Mouse (Mus musculus): ENCODE data around the gene Adcy10. TPM values are rescaled to one million over a fixed set of nuclear protein-coding genes. Genes with fewer than 3 reads are reported as not detected.

Adcy10 gene
- polyA plus RNA-seq, 1 experiment from 2014 or later, result 0.17 TPM

DNA sequence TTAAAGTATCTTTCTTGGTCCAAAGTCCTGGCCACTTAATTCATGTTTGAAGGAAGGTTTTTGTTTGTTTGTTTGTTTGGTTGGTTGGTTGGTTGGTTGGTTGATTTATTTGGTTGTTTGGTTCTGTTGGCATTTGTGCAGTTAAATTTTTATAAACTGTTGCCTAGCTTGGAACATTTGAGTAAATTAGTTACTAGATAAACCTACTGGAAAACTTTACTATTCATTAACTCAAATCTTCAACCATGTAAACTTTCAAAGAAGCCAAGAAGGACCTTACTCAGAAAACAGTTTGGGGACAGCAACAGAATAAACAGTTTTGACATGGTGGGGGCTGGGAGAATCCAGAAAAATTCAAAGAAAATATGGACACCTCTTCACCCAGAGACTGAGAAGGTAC, 16.0 kb upstream of the Adcy10 start:
- Histone ChIP-seq H3K4me3 (replicated peaks) (no peak overlapping the region), H3K27me3 (no peaks in the 10 kb centered on the region), H3K36me3 (replicated peaks) (no peaks in the 10 kb centered on the region), H3K4me2 (no peak overlapping the region), H3K4me1 (no peaks in the 10 kb centered on the region), H3K9me3 (no peaks in the 10 kb centered on the region), H3K9ac (no peak overlapping the region), H3K27ac (no peak overlapping the region)
- no peak for ATAC-seq (ENCODE audit: low FRiP score)

DNA sequence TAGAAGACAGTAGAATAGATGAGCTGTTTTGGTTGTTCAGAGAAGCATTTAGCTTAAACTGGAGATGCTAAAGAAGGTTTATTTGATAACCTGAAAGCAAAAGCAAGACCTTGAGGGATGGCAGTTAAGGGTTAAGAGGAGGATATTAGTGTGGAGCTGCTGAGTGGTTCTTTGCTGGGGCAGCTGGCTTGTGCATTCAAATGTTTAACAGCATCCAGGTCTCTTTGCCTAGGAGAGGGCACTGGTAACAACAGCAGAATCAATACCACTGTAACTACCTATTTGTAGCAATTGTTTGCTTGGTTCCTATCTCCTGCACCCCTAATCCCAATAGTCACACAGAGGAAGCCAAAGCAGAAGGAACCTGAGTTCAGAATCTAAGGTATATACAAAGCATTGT, 15.3 kb upstream of the Adcy10 start:
- H3K27me3 ChIP-seq, result no peaks in the 10 kb centered on the region
- no peak for ATAC-seq (ENCODE audit: low FRiP score)
- H3K4me3 ChIP-seq (replicated peaks), result no peak overlapping the region
- H3K36me3 ChIP-seq (replicated peaks), result no peaks in the 10 kb centered on the region
- no peaks in the 10 kb centered on the region for H3K9me3 ChIP-seq
- H3K4me1 ChIP-seq, result no peaks in the 10 kb centered on the region
- no peak overlapping the region for H3K27ac ChIP-seq
- H3K4me2 ChIP-seq, result no peak overlapping the region
- no peak overlapping the region for H3K9ac ChIP-seq

DNA sequence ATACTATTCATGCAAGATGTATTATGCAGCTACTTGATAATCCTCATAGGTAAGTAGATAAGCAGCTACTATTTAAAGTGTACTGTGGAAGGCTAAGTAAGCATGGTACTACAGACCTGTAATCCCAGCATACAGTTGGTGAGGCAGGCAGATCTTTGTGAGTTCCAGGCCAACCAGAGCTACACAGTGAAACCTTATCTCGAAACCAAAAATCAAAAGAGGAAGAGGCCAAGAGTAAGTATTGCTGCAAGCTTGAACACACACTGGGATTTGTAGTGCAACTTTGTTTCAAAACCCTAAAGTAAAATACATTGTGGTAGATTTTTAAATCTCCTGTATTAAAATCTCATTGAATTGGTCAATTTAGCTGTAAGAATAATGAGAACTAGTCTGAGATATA, 13.5 kb upstream of the Adcy10 start:
- 87% methylated on average over 1 of the region's 1 CpGs for WGBS
- H3K4me3 ChIP-seq (replicated peaks), result no peak overlapping the region

DNA sequence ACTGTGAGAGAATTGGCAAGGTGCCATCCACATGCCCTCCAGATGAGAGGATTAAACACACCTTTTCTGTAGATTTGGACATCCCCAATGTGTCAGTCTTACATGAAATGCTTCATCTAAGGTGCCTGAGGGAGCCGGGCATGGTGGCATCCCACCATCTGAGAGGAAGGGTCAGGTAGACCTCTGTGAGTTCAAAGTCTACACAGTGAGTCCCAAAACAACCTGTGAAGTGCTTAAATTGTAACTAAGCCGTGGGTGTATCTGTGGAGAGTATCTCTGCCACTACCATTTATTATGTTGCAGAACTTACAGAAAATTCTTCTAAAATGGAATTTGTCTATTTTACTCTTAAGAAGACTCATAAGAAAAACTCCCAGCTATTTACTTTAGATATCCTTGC, 1.1 kb downstream of the Adcy10 start:
- no peak overlapping the region for H3K27ac ChIP-seq
- H3K9ac ChIP-seq, result no peak overlapping the region
- no peak overlapping the region for H3K4me3 ChIP-seq (replicated peaks)
- no peaks in the 10 kb centered on the region for H3K4me1 ChIP-seq
- WGBS, result 86% methylated on average over 2 of the region's 2 CpGs
- no peaks in the 10 kb centered on the region for H3K9me3 ChIP-seq
- H3K36me3 ChIP-seq (replicated peaks), result 0 out of 2 replicates have a peak, but pooled peaks cover 3% of the 10 kb centered on the region
- ATAC-seq (ENCODE audit: low FRiP score), result no peak
- no peaks in the 10 kb centered on the region for H3K27me3 ChIP-seq
- no peak overlapping the region for H3K4me2 ChIP-seq

More for the DNA sequence above, 13.5 kb upstream of the Adcy10 start:
- no peak overlapping the region for H3K4me2 ChIP-seq
- no peaks in the 10 kb centered on the region for H3K36me3 ChIP-seq (replicated peaks)
- no peaks in the 10 kb centered on the region for H3K9me3 ChIP-seq
- no peak for ATAC-seq (ENCODE audit: low FRiP score)
- H3K9ac ChIP-seq, result no peak overlapping the region
- no peak overlapping the region for H3K27ac ChIP-seq
- no peaks in the 10 kb centered on the region for H3K4me1 ChIP-seq
- H3K27me3 ChIP-seq, result no peaks in the 10 kb centered on the region

DNA sequence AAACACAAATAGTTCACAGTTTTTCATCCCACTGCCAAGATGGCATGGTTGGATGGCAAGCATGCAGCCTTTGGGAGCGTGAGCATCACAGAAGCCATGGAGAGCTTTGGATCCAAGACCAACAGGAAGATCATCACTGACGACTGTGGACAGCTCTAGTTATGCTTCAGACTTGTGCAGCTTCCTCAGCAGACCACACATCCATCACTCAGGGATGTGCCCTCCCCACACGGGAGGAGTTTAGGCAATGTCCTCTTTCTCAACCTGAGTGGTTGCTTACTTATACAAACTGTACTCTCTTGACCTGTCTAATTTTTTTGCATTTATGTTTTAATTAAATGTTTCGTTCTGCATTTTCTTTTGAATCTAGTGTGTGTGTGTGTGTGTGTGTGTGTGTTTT, 4.2 kb downstream of the Adcy10 start:
- Histone ChIP-seq H3K36me3 (replicated peaks) (no peaks in the 10 kb centered on the region), H3K27ac (no peak overlapping the region), H3K9me3 (no peaks in the 10 kb centered on the region), H3K4me1 (no peaks in the 10 kb centered on the region), H3K4me2 (no peak overlapping the region), H3K9ac (no peak overlapping the region), H3K27me3 (no peaks in the 10 kb centered on the region), H3K4me3 (replicated peaks) (no peak overlapping the region)
- ATAC-seq (ENCODE audit: low FRiP score), result no peak
- 85% methylated on average over 4 of the region's 4 CpGs for WGBS

DNA sequence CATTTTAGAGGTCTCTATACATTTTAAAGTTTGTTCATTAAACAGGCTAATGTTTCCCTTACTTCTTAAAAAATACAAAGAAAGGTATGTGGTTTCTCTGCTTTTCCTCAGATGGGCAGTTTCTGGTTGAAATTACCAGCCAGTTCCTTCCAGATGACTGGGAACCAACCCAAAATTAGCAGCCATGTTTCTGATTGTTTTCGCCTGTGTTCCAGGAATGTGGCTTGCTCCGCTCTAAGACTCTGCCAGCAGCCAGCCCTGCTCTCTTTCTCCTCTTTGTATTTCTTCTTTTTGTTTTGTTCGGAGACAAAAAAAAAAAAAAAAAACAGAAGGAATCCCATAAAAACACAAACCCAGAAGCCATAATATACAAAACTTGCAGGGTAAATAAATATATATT, 13.9 kb downstream of the Adcy10 start:
- ATAC-seq (ENCODE audit: low FRiP score), result no peak
- no peaks in the 10 kb centered on the region for H3K27me3 ChIP-seq

DNA sequence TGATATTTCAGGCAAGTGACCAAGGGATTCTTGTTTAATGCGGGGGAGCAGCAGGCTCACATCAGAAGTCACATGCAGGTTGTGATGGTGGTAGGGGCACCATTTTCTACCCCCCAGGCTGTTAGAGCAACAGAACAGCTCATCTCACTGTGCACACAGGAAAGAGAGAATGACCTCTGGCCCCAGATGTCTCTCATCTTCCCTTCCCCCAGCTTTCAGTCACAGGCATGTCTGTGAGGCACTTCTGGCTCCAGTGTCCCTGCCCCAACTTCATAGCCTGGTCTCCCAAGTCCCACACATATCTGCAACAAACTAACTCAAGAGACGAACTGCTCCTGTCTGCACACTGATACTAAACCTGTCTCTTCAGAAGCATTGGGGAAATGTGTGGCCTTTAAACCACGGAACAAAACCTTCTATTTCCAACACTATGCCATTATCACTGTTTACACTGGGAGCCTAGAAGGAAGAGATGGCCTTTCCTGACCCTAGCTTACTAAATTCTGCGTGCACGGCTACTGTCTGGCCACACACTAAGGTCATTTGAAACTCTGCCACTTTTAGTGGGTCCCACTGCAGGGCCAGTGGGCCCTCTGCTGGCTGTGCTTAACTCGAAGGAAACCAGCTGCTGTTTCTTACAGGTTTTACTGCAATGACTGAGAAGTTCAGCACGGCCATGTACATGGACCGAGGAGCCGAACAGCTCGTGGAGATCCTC, 18.5 kb downstream of the Adcy10 start:
- H3K4me3 ChIP-seq (replicated peaks), result no peak overlapping the region
- H3K27me3 ChIP-seq, result no peaks in the 10 kb centered on the region
- no peak for ATAC-seq (ENCODE audit: low FRiP score)
- H3K4me1 ChIP-seq, result no peaks in the 10 kb centered on the region
- H3K4me2 ChIP-seq, result no peak overlapping the region
- H3K9me3 ChIP-seq, result no peaks in the 10 kb centered on the region
- no peaks in the 10 kb centered on the region for H3K36me3 ChIP-seq (replicated peaks)
- H3K27ac ChIP-seq, result no peak overlapping the region
- H3K9ac ChIP-seq, result no peak overlapping the region
- 68% methylated on average over 10 of the region's 10 CpGs for whole genome bisulfite sequencing

More for the DNA sequence above, 13.9 kb downstream of the Adcy10 start:
- H3K9me3 ChIP-seq, result no peaks in the 10 kb centered on the region
- H3K27ac ChIP-seq, result no peak overlapping the region
- WGBS, result 51% methylated on average over 3 of the region's 3 CpGs
- H3K4me2 ChIP-seq, result no peak overlapping the region
- no peak overlapping the region for H3K4me3 ChIP-seq (replicated peaks)
- H3K36me3 ChIP-seq (replicated peaks), result no peaks in the 10 kb centered on the region
- no peaks in the 10 kb centered on the region for H3K4me1 ChIP-seq
- no peak overlapping the region for H3K9ac ChIP-seq

DNA sequence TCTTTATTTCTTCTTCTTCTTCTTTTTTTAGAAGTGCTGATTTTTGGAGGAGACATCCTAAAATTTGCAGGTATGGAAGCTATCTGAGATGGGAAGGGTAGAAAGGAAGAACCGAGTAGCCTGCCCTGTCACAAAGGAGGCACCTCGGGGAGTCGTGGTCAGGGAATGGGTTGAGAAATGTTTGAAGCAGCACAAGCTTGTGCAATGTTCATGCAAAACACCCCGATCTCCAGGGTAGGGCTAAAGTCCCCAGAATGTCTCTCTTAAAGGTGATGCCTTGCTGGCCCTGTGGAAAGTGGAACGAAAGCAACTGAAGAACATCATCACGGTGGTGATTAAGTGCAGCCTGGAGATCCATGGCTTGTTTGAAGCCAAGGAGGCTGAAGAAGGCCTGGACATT, 21.3 kb downstream of the Adcy10 start:
- no peak overlapping the region for H3K9ac ChIP-seq
- 86% methylated on average over 6 of the region's 6 CpGs for WGBS
- H3K4me2 ChIP-seq, result no peak overlapping the region
- no peaks in the 10 kb centered on the region for H3K9me3 ChIP-seq
- H3K4me3 ChIP-seq (replicated peaks), result no peak overlapping the region
- no peaks in the 10 kb centered on the region for H3K4me1 ChIP-seq
- no peak overlapping the region for H3K27ac ChIP-seq
- no peaks in the 10 kb centered on the region for H3K27me3 ChIP-seq
- ATAC-seq (ENCODE audit: low FRiP score), result no peak
- H3K36me3 ChIP-seq (replicated peaks), result no peaks in the 10 kb centered on the region

DNA sequence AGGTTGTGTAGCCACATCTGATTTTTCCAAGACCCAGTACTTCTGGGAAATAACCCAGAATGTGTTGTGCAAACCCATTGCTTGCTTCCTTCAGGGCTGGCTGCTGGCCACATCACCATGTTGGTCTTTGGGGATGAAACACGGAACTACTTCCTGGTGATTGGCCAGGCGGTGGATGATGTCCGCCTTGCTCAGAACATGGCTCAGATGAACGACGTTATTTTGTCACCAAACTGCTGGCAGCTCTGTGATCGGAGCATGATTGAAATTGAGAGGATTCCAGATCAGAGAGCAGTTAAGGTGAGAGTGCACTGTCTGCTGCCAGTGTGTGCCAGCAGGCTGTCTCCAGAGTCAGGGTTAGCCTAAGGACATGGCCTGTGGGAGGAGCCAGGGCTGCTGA, 25.2 kb downstream of the Adcy10 start:
- H3K9me3 ChIP-seq, result no peaks in the 10 kb centered on the region
- H3K4me3 ChIP-seq (replicated peaks), result no peak overlapping the region
- H3K4me2 ChIP-seq, result no peak overlapping the region
- no peaks in the 10 kb centered on the region for H3K4me1 ChIP-seq
- ATAC-seq (ENCODE audit: low FRiP score), result no peak
- H3K27ac ChIP-seq, result no peak overlapping the region
- no peak overlapping the region for H3K9ac ChIP-seq
- H3K36me3 ChIP-seq (replicated peaks), result no peaks in the 10 kb centered on the region
- H3K27me3 ChIP-seq, result no peaks in the 10 kb centered on the region
- WGBS, result 94% methylated on average over 6 of the region's 6 CpGs

DNA sequence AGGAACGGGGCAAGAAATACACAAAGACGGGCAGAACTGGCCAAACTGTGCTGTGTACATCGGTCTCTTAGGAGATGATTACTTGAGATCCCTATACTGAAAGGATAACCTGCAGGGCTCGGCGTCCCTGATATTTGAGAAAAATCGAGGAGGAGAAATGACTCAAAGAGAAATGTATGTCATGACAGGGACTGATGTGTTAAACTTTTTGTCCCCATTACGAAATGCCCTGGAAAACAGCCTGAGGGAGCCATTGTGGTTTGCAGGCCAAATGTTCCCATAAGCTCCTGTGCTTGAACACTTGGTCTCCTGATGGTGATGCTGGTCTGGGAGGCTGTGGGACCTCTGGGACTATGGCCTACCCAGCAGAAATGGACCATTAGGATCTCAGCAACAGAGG, 35.7 kb downstream of the Adcy10 start:
- no peak overlapping the region for H3K27ac ChIP-seq
- H3K9me3 ChIP-seq, result no peaks in the 10 kb centered on the region
- H3K4me1 ChIP-seq, result no peaks in the 10 kb centered on the region
- no peak overlapping the region for H3K4me2 ChIP-seq
- no peak for ATAC-seq (ENCODE audit: low FRiP score)
- no peaks in the 10 kb centered on the region for H3K27me3 ChIP-seq
- no peaks in the 10 kb centered on the region for H3K36me3 ChIP-seq (replicated peaks)
- H3K4me3 ChIP-seq (replicated peaks), result no peak overlapping the region
- H3K9ac ChIP-seq, result no peak overlapping the region
- WGBS, result 87% methylated on average over 7 of the region's 7 CpGs

DNA sequence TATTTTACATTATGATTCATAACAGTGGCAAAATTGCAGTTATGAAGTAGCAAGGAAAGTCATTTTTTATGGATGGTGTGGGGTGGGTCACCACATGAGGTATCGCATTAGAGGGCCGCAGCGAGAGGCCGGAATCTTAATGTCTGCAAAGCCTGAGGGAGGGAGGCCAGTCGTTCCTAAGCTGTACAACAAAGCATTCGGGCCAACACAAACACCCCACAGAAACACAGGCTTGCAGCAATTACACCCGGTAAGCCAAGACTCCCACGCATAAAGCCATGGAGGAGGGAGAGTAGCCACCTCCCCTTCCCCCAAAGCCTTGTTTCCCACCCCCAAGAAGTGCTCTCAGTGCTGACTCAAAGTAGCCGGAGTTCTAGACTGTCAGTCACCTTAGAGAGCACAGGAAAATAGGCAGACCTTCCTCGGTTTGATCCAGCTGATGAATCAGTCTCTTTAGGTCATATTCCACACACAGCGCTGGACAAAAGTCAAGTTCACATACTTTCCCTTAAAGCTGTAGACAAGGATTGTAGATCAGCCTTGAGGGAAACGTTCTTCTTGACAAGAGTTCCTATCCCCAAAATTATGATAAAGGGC, 51.2 kb downstream of the Adcy10 start:
- Histone ChIP-seq H3K9ac (no peak overlapping the region), H3K36me3 (replicated peaks) (no peaks in the 10 kb centered on the region), H3K27ac (no peak overlapping the region), H3K27me3 (no peaks in the 10 kb centered on the region), H3K9me3 (no peaks in the 10 kb centered on the region), H3K4me1 (no peaks in the 10 kb centered on the region), H3K4me3 (replicated peaks) (no peak overlapping the region), H3K4me2 (no peak overlapping the region)
- WGBS, result 67% methylated on average over 12 of the region's 12 CpGs
- ATAC-seq (ENCODE audit: low FRiP score), result no peak

DNA sequence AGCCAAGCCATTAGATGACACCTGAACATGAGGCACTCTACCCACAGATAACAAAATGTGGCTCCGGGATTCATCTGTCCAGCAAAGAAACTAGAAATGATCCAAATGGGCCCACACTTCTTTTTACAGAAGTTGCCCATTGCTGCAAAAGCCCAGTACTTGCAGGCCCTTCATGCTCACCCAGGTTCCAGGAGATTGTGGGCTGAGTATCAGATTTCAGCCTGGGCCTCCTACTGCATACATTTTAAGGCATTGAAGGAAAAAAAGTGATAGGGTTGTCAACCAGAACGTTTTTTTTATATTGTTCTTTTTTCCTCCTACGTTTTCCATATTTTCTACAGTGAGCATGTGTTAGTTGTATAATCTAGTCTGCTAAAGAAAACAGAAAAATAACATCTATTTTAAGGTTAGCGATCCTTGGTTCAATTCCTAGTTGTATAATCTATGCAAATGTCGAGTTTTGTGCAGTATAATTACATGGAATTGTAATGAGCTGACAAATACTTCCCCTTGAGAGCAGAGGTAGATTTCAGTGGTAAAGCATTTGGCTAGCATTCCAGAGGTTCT, 52.3 kb downstream of the Adcy10 start:
- Histone ChIP-seq H3K9me3 (no peaks in the 10 kb centered on the region), H3K27ac (no peak overlapping the region), H3K27me3 (no peaks in the 10 kb centered on the region), H3K4me2 (no peak overlapping the region), H3K36me3 (replicated peaks) (no peaks in the 10 kb centered on the region), H3K4me1 (no peaks in the 10 kb centered on the region), H3K9ac (no peak overlapping the region), H3K4me3 (replicated peaks) (no peak overlapping the region)
- WGBS, result 69% methylated on average over 5 of the region's 5 CpGs
- no peak for ATAC-seq (ENCODE audit: low FRiP score)

DNA sequence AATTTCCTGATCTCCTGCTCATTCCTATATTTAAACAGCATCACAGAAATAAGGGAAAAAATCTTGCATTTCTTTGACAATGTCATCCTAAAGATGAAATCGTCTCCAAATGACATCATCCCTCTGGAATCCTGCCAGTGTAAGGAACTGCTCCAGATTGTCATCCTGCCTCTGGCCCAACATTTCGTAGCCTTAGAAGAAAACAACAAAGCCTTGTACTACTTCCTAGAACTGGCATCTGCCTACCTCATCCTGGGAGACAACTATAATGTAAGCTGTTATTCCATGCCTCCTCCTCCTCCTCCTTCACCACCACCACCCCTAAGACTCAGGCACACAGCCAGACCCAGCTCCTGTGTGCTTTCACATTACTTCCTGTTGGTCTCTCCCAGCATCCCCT, 71.7 kb downstream of the Adcy10 start:
- Histone ChIP-seq H3K27me3 (no peaks in the 10 kb centered on the region), H3K27ac (no peak overlapping the region), H3K36me3 (replicated peaks) (no peaks in the 10 kb centered on the region), H3K4me3 (replicated peaks) (no peak overlapping the region), H3K9ac (no peak overlapping the region), H3K4me2 (no peak overlapping the region), H3K4me1 (no peaks in the 10 kb centered on the region), H3K9me3 (peaks cover 7% of the 10 kb centered on the region)
- no peak for ATAC-seq (ENCODE audit: low FRiP score)
- 73% methylated on average over 2 of the region's 2 CpGs for WGBS

All from forebrain, embryonic 12.5 days (tissue).